Mouse (Mus musculus): ENCODE data around the gene Gng13. TPM values are rescaled to one million over a fixed set of nuclear protein-coding genes. Genes with fewer than 3 reads are reported as not detected.
A peak's percentile ranks its signal among the peaks of the same experiment; 100 is the strongest.

Gene Gng13
- 10.9 TPM in 1 of 2 replicates, not detected in the other for total RNA-seq (2014; rRNA removed)
- 22.0 and 23.7 TPM in 2 replicates for polyA plus RNA-seq (2015; fragmentation: Nextera tagmentation; extraction: Ambion mirVana)

DNA sequence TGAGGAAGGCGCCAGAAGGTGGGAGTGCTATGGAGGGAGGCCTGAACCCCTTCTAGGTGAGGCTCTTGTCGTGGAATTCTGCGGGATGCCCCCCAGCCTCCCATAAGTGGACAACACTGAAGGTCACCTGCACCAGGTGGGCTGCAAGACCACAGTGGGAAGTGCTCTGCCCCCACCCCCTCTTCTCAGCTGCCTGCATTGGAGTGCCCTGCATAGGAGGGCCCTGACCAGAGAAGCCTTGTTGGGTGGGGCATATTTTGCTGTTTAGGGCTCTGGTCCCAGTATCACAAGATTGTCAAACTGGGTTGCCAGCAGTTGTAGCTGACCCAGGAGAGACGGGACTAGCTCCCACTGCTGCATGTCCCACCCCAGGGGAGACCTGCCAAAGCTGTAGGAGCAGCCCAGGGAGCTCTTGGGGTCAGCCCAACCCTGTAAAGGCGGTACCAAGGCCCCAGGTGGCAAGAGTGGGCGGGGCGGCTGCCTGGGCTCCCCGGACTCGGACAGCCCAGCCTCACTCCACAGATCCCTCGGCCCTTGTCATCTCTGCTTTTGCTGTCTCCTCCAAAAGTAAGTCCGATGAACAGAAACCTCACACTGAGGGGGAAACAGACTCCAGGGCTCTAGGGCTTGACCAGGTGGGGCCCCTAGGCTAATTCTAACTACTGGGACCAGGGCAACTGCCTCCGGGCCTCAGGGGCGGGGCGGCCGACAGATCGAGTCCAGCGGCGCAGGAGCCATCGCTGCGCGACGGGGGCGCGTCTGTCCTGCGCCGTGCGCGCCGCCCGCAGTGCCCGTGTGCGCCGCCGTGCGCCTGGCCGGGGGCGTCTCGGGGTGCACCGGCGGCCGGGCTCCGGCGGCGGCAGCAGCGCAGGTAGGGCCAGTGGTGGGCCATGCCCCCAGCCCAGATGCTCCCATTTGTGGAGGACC lies at the start of gene Gng13:
Gng13 (plus strand) TSS at position 461 of the 927 bp plus-strand sequence.
- Histone ChIP-seq H3K9ac (replicated peaks; ENCODE audit: low read length) (peak within 1 kb of the TSS; percentile 45), H3K4me3 (ENCODE audit: low read length) (peak within 1 kb of the TSS; percentile 42), H3K9me3 (ENCODE audit: low read length) (no peaks in the 10 kb centered on the region), H3K27ac (no peak within 1 kb of the TSS), H3K36me3 (ENCODE audit: insufficient read depth, low read length) (no peaks in the 10 kb centered on the region), H3K4me2 (ENCODE audit: low read depth, low read length) (peak within 1 kb of the TSS; percentile 72), H3K27me3 (ENCODE audit: insufficient read depth, low read length) (peaks cover 19% of the 10 kb centered on the region), H3K4me1 (ENCODE audit: insufficient read depth, low read length) (no peaks in the 10 kb centered on the region)
- ATAC-seq = peak; percentile 43; the same call in 1 of the 2 replicates
- 2% methylated on average over 44 of the region's 45 CpGs for WGBS
- DNase-seq (ENCODE audit: low spot score) = no peak
- TF ChIP-seq CTCF (IDR thresholded peaks at IDR 0.05; ENCODE audit: low read depth) = no peak

DNA sequence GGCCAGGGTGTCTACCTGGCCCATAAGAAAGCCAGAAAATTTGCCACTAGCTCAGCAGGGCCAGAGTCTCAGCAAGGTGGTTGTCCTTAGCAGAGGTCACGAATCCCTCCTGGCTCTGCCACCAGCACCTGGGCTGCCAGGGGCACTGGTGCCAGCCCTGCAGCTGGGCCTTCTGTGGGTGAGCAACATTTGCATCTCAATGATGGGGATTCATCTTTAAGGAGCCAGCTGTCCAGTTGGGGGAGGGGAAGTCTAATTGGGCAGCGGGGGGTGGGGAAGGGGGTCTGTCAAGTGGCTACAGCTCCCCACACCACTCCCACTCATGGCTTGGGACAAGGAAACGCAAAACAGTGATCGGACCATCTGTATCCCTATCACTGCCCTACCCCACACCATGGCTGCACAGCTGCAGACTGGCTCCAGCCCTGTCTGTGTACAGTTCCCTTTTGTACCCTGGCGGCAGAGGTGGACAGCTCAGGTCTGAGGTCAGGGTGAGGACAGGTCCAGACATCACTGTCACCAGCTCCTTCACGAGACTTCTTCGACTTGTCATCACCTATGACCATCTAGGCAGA lies 48.4 kb upstream of the Gng13 start:
- DNase-seq (ENCODE audit: low spot score) (peak; percentile 39), ATAC-seq (no peak)
- Histone ChIP-seq H3K27ac (no peak overlapping the region; the same call in 1 of the 2 replicates), H3K4me1 (ENCODE audit: insufficient read depth, low read length) (peaks cover 11% of the 10 kb centered on the region; the same call in 1 of the 2 replicates), H3K36me3 (ENCODE audit: insufficient read depth, low read length) (no peaks in the 10 kb centered on the region), H3K4me2 (ENCODE audit: low read depth, low read length) (no peak overlapping the region), H3K4me3 (ENCODE audit: low read length) (no peak overlapping the region), H3K27me3 (ENCODE audit: insufficient read depth, low read length) (no peaks in the 10 kb centered on the region), H3K9ac (replicated peaks; ENCODE audit: low read length) (no peak overlapping the region), H3K9me3 (ENCODE audit: low read length) (no peaks in the 10 kb centered on the region)
- TF ChIP-seq CTCF (IDR thresholded peaks at IDR 0.05; ENCODE audit: low read depth) = no peak
- WGBS = 47% methylated on average over 7 of the region's 7 CpGs

- peak; percentile 75; the same call in 1 of the 2 replicates for ATAC-seq
- no peak overlapping the region for H3K9ac ChIP-seq (replicated peaks; ENCODE audit: low read length)
- H3K36me3 ChIP-seq (ENCODE audit: insufficient read depth, low read length) = no peaks in the 10 kb centered on the region
- no peak overlapping the region for H3K4me3 ChIP-seq (ENCODE audit: low read length)
- no peak overlapping the region for H3K4me2 ChIP-seq (ENCODE audit: low read depth, low read length)
- DNase-seq (ENCODE audit: low spot score) = peak; percentile 64
- no peak for TF ChIP-seq CTCF (IDR thresholded peaks at IDR 0.05; ENCODE audit: low read depth)
- peaks cover 7% of the 10 kb centered on the region; the same call in 1 of the 2 replicates for H3K4me1 ChIP-seq (ENCODE audit: insufficient read depth, low read length)
- H3K9me3 ChIP-seq (ENCODE audit: low read length) = no peaks in the 10 kb centered on the region
- peak overlapping the region; percentile 26; the same call in 1 of the 2 replicates for H3K27ac ChIP-seq
- no peaks in the 10 kb centered on the region for H3K27me3 ChIP-seq (ENCODE audit: insufficient read depth, low read length)
These were observed 44.0 kb upstream of the Gng13 start for GRCm38 (mm10) chr17:25672982-25673381.

- no peak for TF ChIP-seq CTCF (IDR thresholded peaks at IDR 0.05; ENCODE audit: low read depth)
- Histone ChIP-seq H3K4me1 (ENCODE audit: insufficient read depth, low read length) (no peaks in the 10 kb centered on the region), H3K4me2 (ENCODE audit: low read depth, low read length) (no peak overlapping the region), H3K9ac (replicated peaks; ENCODE audit: low read length) (no peak overlapping the region), H3K9me3 (ENCODE audit: low read length) (no peaks in the 10 kb centered on the region), H3K27ac (no peak overlapping the region), H3K4me3 (ENCODE audit: low read length) (no peak overlapping the region), H3K27me3 (ENCODE audit: insufficient read depth, low read length) (no peaks in the 10 kb centered on the region), H3K36me3 (ENCODE audit: insufficient read depth, low read length) (no peaks in the 10 kb centered on the region)
- WGBS = 56% methylated on average over 6 of the region's 6 CpGs
- ATAC-seq = no peak
- DNase-seq (ENCODE audit: low spot score) = no peak
These were observed 39.0 kb upstream of the Gng13 start for GRCm38 (mm10) chr17:25677969-25678368.

GRCm38 (mm10) chr17:25679818-25680217 lies 37.2 kb upstream of the Gng13 start:
- Histone ChIP-seq H3K9ac (replicated peaks; ENCODE audit: low read length) (no peak overlapping the region), H3K36me3 (ENCODE audit: insufficient read depth, low read length) (no peaks in the 10 kb centered on the region), H3K27ac (no peak overlapping the region), H3K4me2 (ENCODE audit: low read depth, low read length) (no peak overlapping the region), H3K9me3 (ENCODE audit: low read length) (no peaks in the 10 kb centered on the region), H3K4me1 (ENCODE audit: insufficient read depth, low read length) (no peaks in the 10 kb centered on the region), H3K4me3 (ENCODE audit: low read length) (no peak overlapping the region), H3K27me3 (ENCODE audit: insufficient read depth, low read length) (no peaks in the 10 kb centered on the region)
- 2% methylated on average over 5 of the region's 5 CpGs for WGBS
- DNase-seq (ENCODE audit: low spot score) (no peak), ATAC-seq (peak; percentile 29; the same call in 1 of the 2 replicates)
- no peak for TF ChIP-seq CTCF (IDR thresholded peaks at IDR 0.05; ENCODE audit: low read depth)

GRCm38 (mm10) chr17:25681636-25682035 lies 35.3 kb upstream of the Gng13 start:
- TF ChIP-seq CTCF (IDR thresholded peaks at IDR 0.05; ENCODE audit: low read depth) = no peak
- Histone ChIP-seq H3K36me3 (ENCODE audit: insufficient read depth, low read length) (no peaks in the 10 kb centered on the region), H3K9ac (replicated peaks; ENCODE audit: low read length) (no peak overlapping the region), H3K4me1 (ENCODE audit: insufficient read depth, low read length) (no peaks in the 10 kb centered on the region), H3K9me3 (ENCODE audit: low read length) (no peaks in the 10 kb centered on the region), H3K4me3 (ENCODE audit: low read length) (no peak overlapping the region), H3K27ac (no peak overlapping the region), H3K4me2 (ENCODE audit: low read depth, low read length) (no peak overlapping the region), H3K27me3 (ENCODE audit: insufficient read depth, low read length) (no peaks in the 10 kb centered on the region)
- ATAC-seq (no peak), DNase-seq (ENCODE audit: low spot score) (no peak)
- WGBS = 66% methylated on average over 4 of the region's 4 CpGs
